Comparison of ENCODE assay signal across 8 mouse cellular contexts in genomic region chr11:69058265-69058664, GRCm38 (mm10). TPM values are rescaled to one million over a fixed set of nuclear protein-coding genes. Genes with fewer than 3 reads are reported as not detected.
DNase-seq lines count a peak whose midpoint lies in the region; ATAC-seq and TF ChIP-seq lines count a peak whose summit lies in the region.

No protein-coding gene starts in this region.

- TF ChIP-seq POLR2A in bone marrow macrophage, adult 2 months (IDR thresholded peaks at IDR 0.05; ENCODE audit: borderline replicate concordance, low read depth, low read length) = no peak

- peak overlapping the region; percentile 98 for H3K4me3 ChIP-seq in heart, postnatal 0 days (ENCODE audit: low read depth, low read length)
- peak overlapping the region; percentile 84 for H3K4me3 ChIP-seq in bone marrow macrophage, adult 2 months (ENCODE audit: insufficient read depth, low read length)
- peak overlapping the region; percentile 82 for H3K4me3 ChIP-seq in hindbrain, embryonic 16.5 days (ENCODE audit: low read length)
- H3K4me3 ChIP-seq in midbrain, embryonic 13.5 days (replicated peaks) = peak overlapping the region; percentile 93

- 56% methylated on average over 2 of the region's 2 CpGs for WGBS in heart, postnatal 0 days
- WGBS in hindbrain, embryonic 16.5 days = 70% methylated on average over 2 of the region's 2 CpGs
- 79% methylated on average over 2 of the region's 2 CpGs for WGBS in midbrain, embryonic 13.5 days

- no peak for DNase-seq in heart, postnatal 0 days (ENCODE audit: low spot score)
- DNase-seq in heart, adult 9 months (ENCODE audit: low spot score in 2 of 2) = no peak
- DNase-seq in left cerebral cortex, adult 18-20 months (ENCODE audit: low spot score in 2 of 2) = no peak
- no peak for DNase-seq in layer of hippocampus, postnatal 25 days (ENCODE audit: extremely low spot score in 1 of 2, low spot score in 1 of 2)

- H3K27me3 ChIP-seq in heart, postnatal 0 days (ENCODE audit: control insufficient read depth, insufficient read depth, low read length) = no peaks in the 10 kb centered on the region
- H3K27me3 ChIP-seq in hindbrain, embryonic 16.5 days (replicated peaks; ENCODE audit: control insufficient read depth, insufficient read depth, low read length) = no peaks in the 10 kb centered on the region
- no peaks in the 10 kb centered on the region for H3K27me3 ChIP-seq in midbrain, embryonic 13.5 days

- ATAC-seq in heart, postnatal 0 days (ENCODE audit: insufficient read depth, low read depth) = no peak
- ATAC-seq in hindbrain, embryonic 16.5 days = no peak
- ATAC-seq in midbrain, embryonic 13.5 days = no peak
- no peak for ATAC-seq in inflammation-experienced regulatory T-cells, adult 6 months

- H3K9ac ChIP-seq in heart, postnatal 0 days (replicated peaks; ENCODE audit: low read depth, low read length) = peak overlapping the region; percentile 92
- peak overlapping the region; percentile 77; the same call in 1 of the 2 replicates for H3K9ac ChIP-seq in hindbrain, embryonic 16.5 days (ENCODE audit: low read depth, low read length)
- peak overlapping the region; percentile 77 for H3K9ac ChIP-seq in midbrain, embryonic 13.5 days (replicated peaks)

- no peaks in the 10 kb centered on the region for H3K36me3 ChIP-seq in heart, postnatal 0 days (replicated peaks; ENCODE audit: control insufficient read depth, insufficient read depth, low read length)
- H3K36me3 ChIP-seq in hindbrain, embryonic 16.5 days (ENCODE audit: control insufficient read depth, insufficient read depth, low read length) = no peaks in the 10 kb centered on the region
- H3K36me3 ChIP-seq in midbrain, embryonic 13.5 days = no peaks in the 10 kb centered on the region; the same call in 1 of the 2 replicates

- no peak for TF ChIP-seq CTCF in heart, postnatal 0 days (IDR thresholded peaks at IDR 0.05; ENCODE audit: low read depth)
- TF ChIP-seq CTCF in bone marrow macrophage, adult 2 months (IDR thresholded peaks at IDR 0.05; ENCODE audit: low read depth, low read length) = no peak

- H3K9me3 ChIP-seq in heart, postnatal 0 days (replicated peaks; ENCODE audit: control insufficient read depth, low read length) = no peaks in the 10 kb centered on the region
- no peaks in the 10 kb centered on the region for H3K9me3 ChIP-seq in hindbrain, embryonic 16.5 days (ENCODE audit: control insufficient read depth, low read length)
- no peaks in the 10 kb centered on the region for H3K9me3 ChIP-seq in midbrain, embryonic 13.5 days

- H3K27ac ChIP-seq in heart, postnatal 0 days (ENCODE audit: low read depth) = peak overlapping the region; percentile 92
- peak overlapping the region; percentile 82 for H3K27ac ChIP-seq in bone marrow macrophage, adult 2 months (ENCODE audit: insufficient read depth, low read depth, low read length)
- no peak overlapping the region for H3K27ac ChIP-seq in hindbrain, embryonic 16.5 days (ENCODE audit: low read depth, low read length)
- H3K27ac ChIP-seq in midbrain, embryonic 13.5 days = peak overlapping the region; percentile 94

- peak overlapping the region; percentile 90 for H3K4me2 ChIP-seq in heart, postnatal 0 days (ENCODE audit: low read depth, low read length)
- peak overlapping the region; percentile 74 for H3K4me2 ChIP-seq in hindbrain, embryonic 16.5 days (ENCODE audit: low read length)
- H3K4me2 ChIP-seq in midbrain, embryonic 13.5 days (replicated peaks) = peak overlapping the region; percentile 75

- peaks cover 25% of the 10 kb centered on the region for H3K4me1 ChIP-seq in heart, postnatal 0 days (ENCODE audit: control insufficient read depth, insufficient read depth)
- H3K4me1 ChIP-seq in bone marrow macrophage, adult 2 months (ENCODE audit: control insufficient read depth, insufficient read depth, low read length) = peaks cover 27% of the 10 kb centered on the region
- peaks cover 15% of the 10 kb centered on the region for H3K4me1 ChIP-seq in hindbrain, embryonic 16.5 days (ENCODE audit: control insufficient read depth, insufficient read depth, low read depth, low read length)
- H3K4me1 ChIP-seq in midbrain, embryonic 13.5 days (replicated peaks) = peaks cover 31% of the 10 kb centered on the region

- TF ChIP-seq EP300 in heart, postnatal 0 days (IDR thresholded peaks at IDR 0.05; ENCODE audit: low read depth) = no peak

RNA-seq across cellular contexts. Expression of gene Borcs6, which starts 1.3 kb away (rescaled TPM):
- total RNA-seq in heart, postnatal 0 days (2014; rRNA removed; ENCODE audit: low replicate concordance) = 21.3 and 24.1 TPM in 2 replicates
- polyA plus RNA-seq in heart, postnatal 0 days (2015; fragmentation: Nextera tagmentation; extraction: Ambion mirVana) = 12.1 and 13.0 TPM in 2 replicates
- polyA plus RNA-seq in bone marrow macrophage, adult 2 months (2012; ENCODE audit: insufficient read depth, insufficient read length, missing spikeins) = 30.5 and 36.9 TPM in 2 replicates
- 18.1 and 20.9 TPM in 2 replicates for polyA plus RNA-seq in hindbrain, embryonic 16.5 days (2015; fragmentation: Nextera tagmentation; extraction: Ambion mirVana)
- polyA plus RNA-seq in midbrain, embryonic 13.5 days (2015; fragmentation: Nextera tagmentation; extraction: Ambion mirVana) = 11.3 and 13.5 TPM in 2 replicates
- 10 to 100 TPM; 35.2 to 38.0 TPM for total RNA-seq in left cerebral cortex, adult 18-20 months (2021)
- total RNA-seq in layer of hippocampus, postnatal 25 days (2021) = 10 to 100 TPM; 27.4 to 31.4 TPM
- 1 to 10 TPM; 1.1 to 2.2 (median 1.3) TPM for polyA plus RNA-seq in inflammation-experienced regulatory T-cells, adult 6 months (2017; shearing (Covaris generic))

RNA-seq across cellular contexts. Expression of gene Tmem107, which starts 12.3 kb away (rescaled TPM):
- 10.9 and 25.5 TPM in 2 replicates for total RNA-seq in heart, postnatal 0 days (2014; rRNA removed; ENCODE audit: low replicate concordance)
- polyA plus RNA-seq in heart, postnatal 0 days (2015; fragmentation: Nextera tagmentation; extraction: Ambion mirVana) = 18.3 and 24.3 TPM in 2 replicates
- polyA plus RNA-seq in bone marrow macrophage, adult 2 months (2012; ENCODE audit: insufficient read depth, insufficient read length, missing spikeins) = 9.8 and 14.6 TPM in 2 replicates
- polyA plus RNA-seq in hindbrain, embryonic 16.5 days (2015; fragmentation: Nextera tagmentation; extraction: Ambion mirVana) = 38.6 and 42.6 TPM in 2 replicates
- polyA plus RNA-seq in midbrain, embryonic 13.5 days (2015; fragmentation: Nextera tagmentation; extraction: Ambion mirVana) = 31.7 and 42.5 TPM in 2 replicates
- total RNA-seq in left cerebral cortex, adult 18-20 months (2021) = 10 to 100 TPM; 23.6 to 26.8 TPM
- 10 to 100 TPM; 21.1 to 21.6 TPM for total RNA-seq in layer of hippocampus, postnatal 25 days (2021)
- polyA plus RNA-seq in inflammation-experienced regulatory T-cells, adult 6 months (2017; shearing (Covaris generic)) = 1 to 10 TPM; 2.8 to 9.1 (median 4.0) TPM

RNA-seq across cellular contexts. Expression of gene Aurkb, which starts 12.8 kb away (rescaled TPM):
- total RNA-seq in heart, postnatal 0 days (2014; rRNA removed; ENCODE audit: low replicate concordance) = 21.4 and 54.6 TPM in 2 replicates
- polyA plus RNA-seq in heart, postnatal 0 days (2015; fragmentation: Nextera tagmentation; extraction: Ambion mirVana) = 19.5 and 19.9 TPM in 2 replicates
- polyA plus RNA-seq in bone marrow macrophage, adult 2 months (2012; ENCODE audit: insufficient read depth, insufficient read length, missing spikeins) = 52.8 and 53.9 TPM in 2 replicates
- 26.9 and 32.2 TPM in 2 replicates for polyA plus RNA-seq in hindbrain, embryonic 16.5 days (2015; fragmentation: Nextera tagmentation; extraction: Ambion mirVana)
- polyA plus RNA-seq in midbrain, embryonic 13.5 days (2015; fragmentation: Nextera tagmentation; extraction: Ambion mirVana) = 61.3 and 62.6 TPM in 2 replicates
- under 1 TPM in 1 of 2 experiments, not detected in 1; 0.30 TPM for total RNA-seq in left cerebral cortex, adult 18-20 months (2021)
- 1 to 10 TPM in 1 of 2 experiments, under 1 TPM in 1; 0.85 to 1.0 TPM for total RNA-seq in layer of hippocampus, postnatal 25 days (2021)
- 10 to 100 TPM in 2 of 3 experiments, 1 to 10 TPM in 1; 5.8 to 74.0 (median 12.9) TPM for polyA plus RNA-seq in inflammation-experienced regulatory T-cells, adult 6 months (2017; shearing (Covaris generic))

RNA-seq across cellular contexts. Expression of gene Vamp2, which starts 30.0 kb away (rescaled TPM):
- total RNA-seq in heart, postnatal 0 days (2014; rRNA removed; ENCODE audit: low replicate concordance) = 25.2 and 27.9 TPM in 2 replicates
- polyA plus RNA-seq in heart, postnatal 0 days (2015; fragmentation: Nextera tagmentation; extraction: Ambion mirVana) = 59.2 and 62.1 TPM in 2 replicates
- polyA plus RNA-seq in bone marrow macrophage, adult 2 months (2012; ENCODE audit: insufficient read depth, insufficient read length, missing spikeins) = 76.6 and 79.4 TPM in 2 replicates
- 402 and 475 TPM in 2 replicates for polyA plus RNA-seq in hindbrain, embryonic 16.5 days (2015; fragmentation: Nextera tagmentation; extraction: Ambion mirVana)
- 175 and 188 TPM in 2 replicates for polyA plus RNA-seq in midbrain, embryonic 13.5 days (2015; fragmentation: Nextera tagmentation; extraction: Ambion mirVana)
- total RNA-seq in left cerebral cortex, adult 18-20 months (2021) = 1,000 to 10,000 TPM; 1,053 to 1,091 TPM
- 1,000 to 10,000 TPM in 1 of 2 experiments, 100 to 1,000 TPM in 1; 978 to 1,010 TPM for total RNA-seq in layer of hippocampus, postnatal 25 days (2021)
- polyA plus RNA-seq in inflammation-experienced regulatory T-cells, adult 6 months (2017; shearing (Covaris generic)) = 10 to 100 TPM; 26.9 to 31.5 (median 27.3) TPM

RNA-seq across cellular contexts. Expression of gene Per1, which starts 36.8 kb away (rescaled TPM):
- 76.8 and 93.5 TPM in 2 replicates for total RNA-seq in heart, postnatal 0 days (2014; rRNA removed; ENCODE audit: low replicate concordance)
- 8.1 and 9.7 TPM in 2 replicates for polyA plus RNA-seq in heart, postnatal 0 days (2015; fragmentation: Nextera tagmentation; extraction: Ambion mirVana)
- 24.7 and 35.9 TPM in 2 replicates for polyA plus RNA-seq in bone marrow macrophage, adult 2 months (2012; ENCODE audit: insufficient read depth, insufficient read length, missing spikeins)
- polyA plus RNA-seq in hindbrain, embryonic 16.5 days (2015; fragmentation: Nextera tagmentation; extraction: Ambion mirVana) = 11.1 and 11.2 TPM in 2 replicates
- polyA plus RNA-seq in midbrain, embryonic 13.5 days (2015; fragmentation: Nextera tagmentation; extraction: Ambion mirVana) = 8.6 and 10.5 TPM in 2 replicates
- 100 to 1,000 TPM; 129 to 133 TPM for total RNA-seq in left cerebral cortex, adult 18-20 months (2021)
- total RNA-seq in layer of hippocampus, postnatal 25 days (2021) = 10 to 100 TPM; 70.1 to 89.0 TPM
- polyA plus RNA-seq in inflammation-experienced regulatory T-cells, adult 6 months (2017; shearing (Covaris generic)) = 1 to 10 TPM; 5.2 to 6.2 (median 6.1) TPM
